Mouse (Mus musculus): ENCODE measurements around the gene Nus1.

DNA sequence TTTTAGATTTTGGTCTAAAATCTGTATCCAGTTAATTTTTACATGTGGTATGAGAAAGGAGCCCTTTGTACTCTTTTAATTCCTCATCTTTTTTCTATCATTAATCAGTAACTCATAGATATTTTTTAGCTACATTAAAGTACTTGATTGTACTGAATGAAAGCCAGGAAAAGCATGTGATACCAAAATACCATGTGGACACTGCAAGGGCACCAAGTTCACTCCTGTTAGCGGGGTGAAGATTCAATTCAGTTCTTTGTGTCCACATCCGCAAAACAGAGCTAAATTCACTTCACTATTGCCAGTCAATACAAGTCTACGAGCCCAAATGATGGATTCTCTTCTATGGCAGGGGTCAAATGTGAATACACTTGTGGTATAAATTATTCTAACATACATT lies 20.7 kb upstream of the Nus1 start:
- TF ChIP-seq CTCF (IDR thresholded peaks at IDR 0.05; ENCODE audit: low read depth) = no peak
- no peak for TF ChIP-seq EP300 (optimal IDR thresholded peaks at IDR 0.05)
